Mouse (Mus musculus) lung, adult 2 months (tissue): ENCODE measurements around the gene Mdm2.

Experiments
- CTCF ChIP-seq: fragments of 200-500 bp; IDR thresholded peaks from 2 replicates; pipeline ENCODE4 v1.5.1; 2011; ENCODE audit warnings: mild to moderate bottlenecking, low read length, control low read depth; ENCODE audit not compliant: insufficient read depth
- POLR2A ChIP-seq: fragments of 200-500 bp; IDR thresholded peaks from 2 replicates; pipeline ENCODE4 v1.6.1; 2011; ENCODE audit warnings: low read depth, mild to moderate bottlenecking, control low read depth, low read length, borderline replicate concordance; ENCODE audit errors: extremely low read depth

DNA sequence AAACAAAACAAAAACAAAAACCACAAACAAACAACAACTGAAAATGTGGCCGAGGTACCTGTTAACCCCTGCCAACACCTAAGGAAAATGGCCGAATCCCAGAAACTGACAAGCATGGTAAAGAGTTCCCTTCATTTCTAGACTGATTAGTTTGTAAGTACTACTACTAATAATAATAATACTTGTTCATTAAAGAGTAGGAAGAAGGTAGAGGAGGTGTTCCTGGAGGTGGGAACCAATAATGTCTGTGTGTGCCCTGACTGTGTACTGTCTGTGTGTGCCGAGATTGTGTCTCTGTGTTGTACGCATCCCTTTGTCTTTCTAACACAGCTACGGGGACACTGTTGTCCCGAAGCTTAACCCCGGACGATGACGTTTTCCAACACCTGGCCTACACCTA is 39.3 kb downstream of the Mdm2 start:
- no peak for TF ChIP-seq POLR2A
- TF ChIP-seq CTCF: no peak
